Mouse (Mus musculus) T-cell, adult 2 months (primary cell): ENCODE measurements around the gene Msrb3.
"Not testable (repeated sequence)": the region's sequence is repeated elsewhere in the genome, so short reads cannot be mapped to it uniquely, and the experiment has no call there.

Experiments
- DNase-seq: peaks from one replicate; pipeline ENCODE4 v3.0.0; 2022; ENCODE audit warnings: low spot score

Msrb3 gene

GRCm38 (mm10) chr10:120749556-120749955, 149.3 kb downstream of the Msrb3 start:
- not testable (repeated sequence) for DNase-seq

GRCm38 (mm10) chr10:120748156-120748555, 150.7 kb downstream of the Msrb3 start:
- DNase-seq: no peak

- no peak for DNase-seq
Observed at GRCm38 (mm10) chr10:120745138-120745856, 153.6 kb downstream of the Msrb3 start.

- no peak for DNase-seq
Observed at GRCm38 (mm10) chr10:120744441-120745137, 154.3 kb downstream of the Msrb3 start.

- no peak for DNase-seq
Observed at GRCm38 (mm10) chr10:120736508-120737069, 162.3 kb downstream of the Msrb3 start.

GRCm38 (mm10) chr10:120735722-120736507, 163.0 kb downstream of the Msrb3 start:
- no peak for DNase-seq

GRCm38 (mm10) chr10:120734364-120734763, 164.5 kb downstream of the Msrb3 start:
- no peak for DNase-seq
